Mouse (Mus musculus) ES-E14 (cell line): Measurements from ENCODE around the gene Psmg3.

Experiments
- HCFC1 ChIP-seq: IDR thresholded peaks from 2 replicates; pipeline ENCODE4 v1.6.1; 2012; ENCODE audit warnings: low read length, inconsistent platforms, borderline replicate concordance; ENCODE audit not compliant: insufficient read depth
- MAFK ChIP-seq: IDR thresholded peaks from 2 replicates; pipeline ENCODE4 v1.6.1; 2014; ENCODE audit warnings: mild to moderate bottlenecking, low read depth, low read length, inconsistent platforms; ENCODE audit not compliant: insufficient read depth
- ZNF384 ChIP-seq: IDR thresholded peaks from 2 replicates; pipeline ENCODE4 v1.6.1; 2012; ENCODE audit warnings: low read depth, low read length, inconsistent platforms

DNA sequence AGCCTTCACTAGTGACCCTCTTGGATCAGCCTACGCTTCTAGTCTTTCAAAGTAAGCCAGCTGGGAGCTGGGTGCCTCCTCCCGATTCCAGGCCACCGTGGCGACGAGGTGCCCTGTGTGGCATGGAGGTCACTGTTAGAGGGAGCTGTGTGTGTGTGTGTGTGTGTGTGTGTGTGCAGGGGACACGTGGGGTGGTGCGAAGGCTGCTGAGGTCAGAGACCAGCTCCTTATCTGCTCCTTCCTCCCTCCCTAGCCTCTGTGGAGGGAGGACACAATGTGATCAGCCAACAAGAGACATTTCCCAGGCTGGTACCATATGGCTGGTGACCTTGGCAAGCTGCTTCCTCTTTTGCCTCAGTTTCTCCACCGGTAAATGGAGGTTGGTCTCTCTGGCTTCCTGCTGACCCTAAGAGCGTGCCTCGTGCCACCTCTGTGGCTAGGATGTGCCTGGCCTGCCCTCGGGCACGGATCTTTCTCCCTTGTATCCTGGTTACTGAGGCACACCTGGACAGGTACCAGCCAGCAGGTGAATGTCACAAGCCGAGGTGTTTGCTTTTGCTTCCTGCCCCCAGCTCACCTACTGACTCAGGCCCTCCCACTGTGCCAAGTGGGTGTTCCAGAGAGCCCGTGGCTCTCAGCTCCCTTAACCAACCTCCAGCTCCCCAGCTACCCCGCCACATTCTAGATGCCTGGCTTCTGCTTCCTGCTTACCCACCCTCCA is 14.8 kb downstream of the Psmg3 start:
- TF ChIP-seq MAFK (no peak), HCFC1 (no peak), ZNF384 (no peak)
